9 mouse cellular contexts compared by ENCODE assay signal in genomic region chr14:31433126-31433525, GRCm38 (mm10). TPM values are rescaled to one million over a fixed set of nuclear protein-coding genes. Genes with fewer than 3 reads are reported as not detected.
DNase-seq lines count a peak whose midpoint lies in the region; ATAC-seq and TF ChIP-seq lines count a peak whose summit lies in the region.
"Had no signal": no experiment of that assay in that cellular context is flagged by ENCODE, and none has a peak within 500 bp of the region (broad histone marks: within the 10 kb centered on the region; RNA-seq: fewer than 3 reads in every experiment).

No protein-coding gene starts in this region.

- H3K4me1 ChIP-seq in embryonic facial prominence, embryonic 15.5 days, result peaks cover 43% of the 10 kb centered on the region
- H3K4me1 ChIP-seq in liver, embryonic 15.5 days (replicated peaks), result peaks cover 67% of the 10 kb centered on the region
- H3K4me1 ChIP-seq in lung, adult 2 months (ENCODE audit: control insufficient read depth, insufficient read depth, low read length), result peaks cover 15% of the 10 kb centered on the region

- H3K9ac ChIP-seq in embryonic facial prominence, embryonic 15.5 days, result no peak overlapping the region
- H3K9ac ChIP-seq in liver, embryonic 15.5 days, result 0 out of 2 replicates have a peak overlapping the region, but pooled peaks have one; percentile 6

- peak; percentile 46 for DNase-seq in CD4-positive, CD25-positive, alpha-beta regulatory T cell, adult 2 months (ENCODE audit: low read depth, low spot score)
- DNase-seq in layer of hippocampus, adult 2 months (ENCODE audit: low spot score in 2 of 2), result no peak
- no peak for DNase-seq in layer of hippocampus, adult 11-12 months (ENCODE audit: low spot score)
- DNase-seq in yolk sac, embryonic 10.5 days (ENCODE audit: low spot score), result no peak
- DNase-seq in lung, adult 2 months, result no peak
- DNase-seq: right cerebral cortex, postnatal 25 days had no signal

- ATAC-seq in CD4-positive, CD25-positive, alpha-beta regulatory T cell, adult 4 months, result no peak
- no peak for ATAC-seq in embryonic facial prominence, embryonic 15.5 days (ENCODE audit: insufficient number of reproducible peaks, low FRiP score, low TSS enrichment, low read depth)
- no peak for ATAC-seq in liver, embryonic 15.5 days (ENCODE audit: insufficient read depth)

- H3K9me3 ChIP-seq in embryonic facial prominence, embryonic 15.5 days (replicated peaks), result no peaks in the 10 kb centered on the region
- H3K9me3 ChIP-seq in liver, embryonic 15.5 days (replicated peaks), result no peaks in the 10 kb centered on the region

- peak overlapping the region; percentile 93 for H3K4me3 ChIP-seq in layer of hippocampus, adult 2 months
- no peak overlapping the region for H3K4me3 ChIP-seq in embryonic facial prominence, embryonic 15.5 days (replicated peaks)
- H3K4me3 ChIP-seq in liver, embryonic 15.5 days (replicated peaks), result 0 out of 2 replicates have a peak overlapping the region, but pooled peaks have one; percentile 6
- no peak overlapping the region for H3K4me3 ChIP-seq in lung, adult 2 months (replicated peaks; ENCODE audit: extremely low read depth, low read depth, low read length)

- H3K27ac ChIP-seq in layer of hippocampus, adult 2 months, result peak overlapping the region; percentile 97
- H3K27ac ChIP-seq in embryonic facial prominence, embryonic 15.5 days (replicated peaks), result peak overlapping the region; percentile 74
- peak overlapping the region; percentile 65 for H3K27ac ChIP-seq in liver, embryonic 15.5 days (replicated peaks)

- no peaks in the 10 kb centered on the region for H3K27me3 ChIP-seq in embryonic facial prominence, embryonic 15.5 days
- peaks cover 52% of the 10 kb centered on the region for H3K27me3 ChIP-seq in liver, embryonic 15.5 days

- TF ChIP-seq CTCF in layer of hippocampus, adult 2 months (conservative IDR thresholded peaks at IDR 0.05), result no peak
- TF ChIP-seq CTCF in lung, adult 2 months (IDR thresholded peaks at IDR 0.05; ENCODE audit: insufficient read depth, low read length), result no peak

- no peaks in the 10 kb centered on the region; the same call in 1 of the 2 replicates for H3K36me3 ChIP-seq in embryonic facial prominence, embryonic 15.5 days
- H3K36me3 ChIP-seq in liver, embryonic 15.5 days (replicated peaks), result no peaks in the 10 kb centered on the region

- TF ChIP-seq POLR2A in lung, adult 2 months (IDR thresholded peaks at IDR 0.05; ENCODE audit: borderline replicate concordance, extremely low read depth, low read depth, low read length), result no peak

- H3K4me2 ChIP-seq in embryonic facial prominence, embryonic 15.5 days (replicated peaks), result no peak overlapping the region
- H3K4me2 ChIP-seq in liver, embryonic 15.5 days, result peak overlapping the region; percentile 77; the same call in 1 of the 2 replicates

- WGBS in embryonic facial prominence, embryonic 15.5 days, result 46% methylated on average over 5 of the region's 5 CpGs
- 42% methylated on average over 5 of the region's 5 CpGs for WGBS in liver, embryonic 15.5 days (ENCODE audit: insufficient replicate concordance)
- 43% methylated on average over 5 of the region's 5 CpGs for WGBS in lung, adult 2 months

RNA-seq across cellular contexts. Expression of gene Sh3bp5, which starts 2.8 kb away (rescaled TPM):
- 10 to 100 TPM; 15.4 to 16.8 TPM for polyA plus RNA-seq in CD4-positive, CD25-positive, alpha-beta regulatory T cell, adult 4 months (2017; shearing (Covaris generic))
- 100 to 1,000 TPM; 147 to 158 TPM for total RNA-seq in layer of hippocampus, adult 2 months (2021)
- 29.1 and 30.4 TPM in 2 replicates for polyA plus RNA-seq in embryonic facial prominence, embryonic 15.5 days (2015; fragmentation: Nextera tagmentation; extraction: Ambion mirVana)
- polyA plus RNA-seq in liver, embryonic 15.5 days (2015; fragmentation: Nextera tagmentation; extraction: Ambion mirVana), result 16.9 and 21.5 TPM in 2 replicates
- polyA plus RNA-seq in lung, adult 2 months (2012; rRNA removed), result 40.9 and 50.1 TPM in 2 replicates

Comparison
In these comparisons a context has a peak if more than half of its experiments do, and no peak if none do; other contexts are left out.
1. H3K4me3 ChIP-seq: peak in layer of hippocampus, adult 2 months (single experiment) and liver, embryonic 15.5 days (single experiment); none in embryonic facial prominence, embryonic 15.5 days (single experiment) and lung, adult 2 months (single experiment).
2. Peak in every context shown above with its lines, with median percentiles within 50 percentile points of each other: H3K27ac ChIP-seq.